Mouse (Mus musculus): ENCODE data around the gene Spata45. TPM values are rescaled to one million over a fixed set of nuclear protein-coding genes. Genes with fewer than 3 reads are reported as not detected.

Gene Spata45
- polyA plus RNA-seq (2016; fragmentation: Nextera tagmentation; extraction: Ambion mirVana) = not detected in 2 replicates

DNA sequence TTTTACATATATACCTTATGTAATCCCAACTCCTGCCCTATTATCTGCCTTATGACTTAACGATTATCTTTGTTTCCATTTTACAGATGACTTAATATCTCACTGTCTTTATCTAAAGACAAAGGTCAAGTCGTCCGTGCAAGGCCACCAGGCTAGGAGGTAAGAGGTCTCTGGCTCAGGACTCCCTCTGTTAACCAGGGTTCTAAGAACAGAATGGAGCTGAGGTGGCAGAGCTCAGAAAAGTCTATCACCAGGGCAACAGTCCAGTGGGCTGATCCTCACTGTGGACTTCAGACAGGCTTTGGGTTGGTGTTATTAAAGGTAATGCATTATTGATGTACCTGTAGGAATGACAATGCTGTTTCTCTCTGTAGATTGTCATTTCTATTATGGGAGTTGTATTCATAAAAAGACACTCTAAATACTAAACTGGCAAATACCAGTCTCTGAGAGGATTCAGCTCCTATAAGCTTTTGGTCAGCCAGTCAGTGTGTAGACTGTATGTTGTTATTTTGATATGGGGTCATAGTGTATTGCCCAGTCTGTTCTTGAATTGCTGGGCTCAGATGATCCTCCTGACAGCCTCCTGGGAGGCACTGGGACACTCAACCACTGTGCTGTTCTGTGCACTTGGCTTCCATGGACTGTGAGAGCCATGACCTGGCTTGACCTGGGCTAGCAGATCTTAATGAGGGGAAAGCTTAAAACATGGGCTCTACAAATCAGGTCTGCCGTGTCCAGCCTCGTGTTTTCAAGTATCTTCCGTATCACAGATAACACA is at the start of gene Spata45:
TSS of gene Spata45 (plus strand) at position 86 of the 781 bp plus-strand sequence.
- H3K27ac ChIP-seq = no peak within 1 kb of the TSS
- no peaks in the 10 kb centered on the region for H3K4me1 ChIP-seq
- no peaks in the 10 kb centered on the region for H3K9me3 ChIP-seq (replicated peaks)
- WGBS = 89% methylated on average over 6 of the region's 6 CpGs
- DNase-seq (ENCODE audit: low spot score) = no peak
- H3K36me3 ChIP-seq = no peaks in the 10 kb centered on the region
- H3K27me3 ChIP-seq (ENCODE audit: low read depth, poor library complexity, severe bottlenecking) = no peaks in the 10 kb centered on the region
- H3K4me3 ChIP-seq = no peak within 1 kb of the TSS

DNA sequence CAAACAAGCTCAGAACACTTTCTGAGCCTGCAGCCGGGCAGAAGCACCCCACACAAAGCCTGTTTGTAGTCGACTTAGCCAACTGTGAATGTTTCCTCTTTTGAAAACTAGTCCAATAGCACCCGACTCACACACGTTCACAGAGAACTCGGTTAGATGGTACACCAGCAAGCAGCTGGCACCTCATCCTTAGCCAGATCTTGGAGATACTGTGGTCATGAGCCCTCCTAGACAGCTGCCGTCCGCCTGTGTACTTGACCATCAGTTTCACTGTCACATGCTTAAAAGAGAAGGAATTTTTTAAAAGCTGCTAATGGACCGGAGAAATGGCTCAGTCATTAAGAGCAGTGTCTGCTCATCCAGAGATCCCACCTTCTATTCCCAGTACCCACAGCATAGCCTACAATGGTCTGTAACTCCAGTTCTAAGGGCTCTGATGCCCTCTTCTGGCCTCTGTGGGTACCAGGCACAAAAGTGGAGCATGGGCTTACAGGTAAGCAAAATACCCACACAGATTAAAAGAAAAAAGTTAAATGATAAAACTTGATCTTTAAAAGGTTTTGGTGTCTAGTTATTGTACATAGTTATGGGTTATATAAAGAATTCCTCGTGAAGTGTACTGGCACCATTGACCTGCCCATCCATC is 46.9 kb upstream of the Spata45 start:
- WGBS = 86% methylated on average over 9 of the region's 9 CpGs
- Histone ChIP-seq H3K27me3 (ENCODE audit: low read depth, poor library complexity, severe bottlenecking) (no peaks in the 10 kb centered on the region), H3K4me1 (no peaks in the 10 kb centered on the region)

DNA sequence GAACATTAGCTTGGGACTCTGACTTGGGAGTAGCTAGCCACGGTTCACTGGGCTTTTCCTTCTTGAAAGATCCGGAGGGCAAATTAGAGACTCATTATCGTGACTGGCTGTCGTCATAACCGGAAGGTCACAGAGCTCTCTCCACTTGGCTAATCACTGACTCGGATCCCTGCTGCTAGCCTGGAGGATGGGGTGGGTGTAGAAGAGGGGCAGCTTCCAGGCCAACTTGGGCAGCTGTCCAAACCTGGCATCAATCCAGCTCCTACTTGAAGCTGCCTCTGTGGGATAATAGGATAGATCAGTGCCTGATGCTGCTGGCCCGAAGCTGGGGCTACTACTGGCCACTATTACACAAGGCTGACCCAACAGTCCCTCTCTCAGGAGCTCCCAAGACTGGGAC is 40.9 kb upstream of the Spata45 start:
- no peak for DNase-seq (ENCODE audit: low spot score)
- H3K36me3 ChIP-seq = no peaks in the 10 kb centered on the region
- 85% methylated on average over 7 of the region's 7 CpGs for WGBS
- no peaks in the 10 kb centered on the region for H3K4me1 ChIP-seq
- no peaks in the 10 kb centered on the region for H3K9me3 ChIP-seq (replicated peaks)
- no peaks in the 10 kb centered on the region for H3K27me3 ChIP-seq (ENCODE audit: low read depth, poor library complexity, severe bottlenecking)
- H3K4me3 ChIP-seq = no peak overlapping the region
- no peak overlapping the region for H3K27ac ChIP-seq

More for the DNA sequence above, 46.9 kb upstream of the Spata45 start:
- no peak overlapping the region for H3K27ac ChIP-seq
- DNase-seq (ENCODE audit: low spot score) = no peak
- H3K4me3 ChIP-seq = no peak overlapping the region
- no peaks in the 10 kb centered on the region for H3K36me3 ChIP-seq
- H3K9me3 ChIP-seq (replicated peaks) = no peaks in the 10 kb centered on the region

DNA sequence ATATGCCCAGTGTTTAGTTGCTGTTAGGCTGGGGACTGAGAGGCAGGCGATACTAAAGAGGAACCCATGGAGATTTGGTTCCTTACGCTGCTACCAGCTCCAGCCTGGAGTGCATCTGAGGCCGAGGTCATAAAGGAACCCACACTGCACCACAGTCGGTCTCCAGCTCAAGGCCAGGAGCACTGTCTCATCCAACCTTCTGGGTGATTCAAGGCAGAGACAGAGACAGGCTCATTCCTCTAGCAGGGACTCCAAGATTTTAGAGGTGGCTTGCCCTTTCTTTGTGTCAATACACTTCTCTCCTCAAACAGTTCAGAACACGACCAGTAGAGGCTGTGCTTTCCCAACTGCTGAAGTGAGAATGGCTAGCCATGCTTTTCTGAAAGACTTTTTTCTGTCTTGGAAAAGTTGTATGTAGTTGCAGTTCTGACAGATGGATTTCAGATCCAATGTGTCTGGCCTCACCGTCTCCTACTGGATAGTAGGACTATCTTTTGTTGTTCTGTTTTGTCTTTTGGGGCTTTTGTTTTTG is 40.0 kb upstream of the Spata45 start:
- Histone ChIP-seq H3K27me3 (ENCODE audit: low read depth, poor library complexity, severe bottlenecking) (no peaks in the 10 kb centered on the region), H3K36me3 (no peaks in the 10 kb centered on the region), H3K9me3 (replicated peaks) (no peaks in the 10 kb centered on the region), H3K4me3 (no peak overlapping the region), H3K27ac (no peak overlapping the region), H3K4me1 (no peaks in the 10 kb centered on the region)
- DNase-seq (ENCODE audit: low spot score) = no peak
- 78% methylated on average over 6 of the region's 6 CpGs for WGBS

GRCm38 (mm10) chr1:190998027-190998426 is 38.4 kb upstream of the Spata45 start:
- H3K27me3 ChIP-seq (ENCODE audit: low read depth, poor library complexity, severe bottlenecking) = no peaks in the 10 kb centered on the region
- no peak overlapping the region for H3K27ac ChIP-seq
- WGBS = 92% methylated on average over 1 of the region's 1 CpGs
- H3K36me3 ChIP-seq = no peaks in the 10 kb centered on the region
- no peaks in the 10 kb centered on the region for H3K4me1 ChIP-seq
- no peak for DNase-seq (ENCODE audit: low spot score)
- H3K9me3 ChIP-seq (replicated peaks) = no peaks in the 10 kb centered on the region
- no peak overlapping the region for H3K4me3 ChIP-seq

DNA sequence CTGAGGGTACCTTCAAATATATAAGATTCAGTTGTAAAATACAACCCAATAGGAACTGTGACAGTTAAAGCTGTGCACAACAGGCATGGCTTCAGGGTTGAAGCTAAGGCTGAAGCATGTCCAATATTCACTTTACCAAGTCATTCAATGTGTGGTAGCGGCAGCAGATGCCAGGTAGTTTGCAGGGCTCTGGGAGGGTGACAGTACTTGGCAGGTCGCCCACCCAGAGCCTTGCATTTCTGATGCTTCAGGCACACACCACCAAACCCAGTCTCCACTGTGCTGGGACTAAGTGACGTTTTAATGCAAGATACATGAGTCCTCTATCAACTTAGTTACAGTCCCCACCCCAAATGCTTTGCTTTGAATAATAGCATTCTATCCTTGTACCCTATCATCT is 35.8 kb upstream of the Spata45 start:
- 86% methylated on average over 3 of the region's 3 CpGs for WGBS
- Histone ChIP-seq H3K4me3 (no peak overlapping the region), H3K27ac (no peak overlapping the region), H3K9me3 (replicated peaks) (no peaks in the 10 kb centered on the region), H3K36me3 (peaks cover 13% of the 10 kb centered on the region), H3K27me3 (ENCODE audit: low read depth, poor library complexity, severe bottlenecking) (no peaks in the 10 kb centered on the region), H3K4me1 (no peaks in the 10 kb centered on the region)
- no peak for DNase-seq (ENCODE audit: low spot score)

DNA sequence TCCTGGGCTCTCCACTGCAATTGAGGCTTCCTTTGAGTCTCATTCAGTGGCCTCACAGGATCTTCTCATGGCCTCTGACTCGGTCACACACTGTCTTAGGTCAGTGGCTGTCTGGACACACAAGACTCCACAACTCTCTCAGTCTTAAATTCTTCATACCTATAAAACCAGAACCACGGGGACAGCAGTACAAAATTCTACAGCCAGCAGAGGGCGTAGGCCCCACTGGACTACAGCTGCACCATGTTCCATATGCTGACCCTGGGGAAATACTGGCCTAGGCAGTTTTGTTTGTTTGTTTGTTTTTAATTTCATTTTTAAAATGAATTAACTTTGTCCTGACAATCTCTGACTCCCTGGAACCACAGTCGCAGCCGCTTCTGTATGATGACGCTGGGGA is 34.2 kb upstream of the Spata45 start:
- Histone ChIP-seq H3K4me3 (no peak overlapping the region), H3K27me3 (ENCODE audit: low read depth, poor library complexity, severe bottlenecking) (no peaks in the 10 kb centered on the region), H3K27ac (no peak overlapping the region), H3K36me3 (peaks cover 16% of the 10 kb centered on the region), H3K9me3 (replicated peaks) (no peaks in the 10 kb centered on the region), H3K4me1 (no peaks in the 10 kb centered on the region)
- WGBS = 70% methylated on average over 6 of the region's 6 CpGs
- DNase-seq (ENCODE audit: low spot score) = no peak

GRCm38 (mm10) chr1:191008707-191009106 is 27.7 kb upstream of the Spata45 start:
- H3K36me3 ChIP-seq = peaks cover 74% of the 10 kb centered on the region
- WGBS = 98% methylated on average over 5 of the region's 5 CpGs

GRCm38 (mm10) chr1:191014271-191014670 is 22.2 kb upstream of the Spata45 start:
- Histone ChIP-seq H3K36me3 (peaks cover 64% of the 10 kb centered on the region), H3K4me3 (no peak overlapping the region), H3K9me3 (replicated peaks) (no peaks in the 10 kb centered on the region), H3K27ac (no peak overlapping the region), H3K27me3 (ENCODE audit: low read depth, poor library complexity, severe bottlenecking) (no peaks in the 10 kb centered on the region), H3K4me1 (no peaks in the 10 kb centered on the region)
- DNase-seq (ENCODE audit: low spot score) = no peak
- 94% methylated on average over 3 of the region's 3 CpGs for WGBS

More at GRCm38 (mm10) chr1:191008707-191009106, 27.7 kb upstream of the Spata45 start:
- no peaks in the 10 kb centered on the region for H3K4me1 ChIP-seq
- H3K27me3 ChIP-seq (ENCODE audit: low read depth, poor library complexity, severe bottlenecking) = no peaks in the 10 kb centered on the region
- no peak overlapping the region for H3K4me3 ChIP-seq
- H3K9me3 ChIP-seq (replicated peaks) = no peaks in the 10 kb centered on the region
- no peak for DNase-seq (ENCODE audit: low spot score)
- no peak overlapping the region for H3K27ac ChIP-seq

DNA sequence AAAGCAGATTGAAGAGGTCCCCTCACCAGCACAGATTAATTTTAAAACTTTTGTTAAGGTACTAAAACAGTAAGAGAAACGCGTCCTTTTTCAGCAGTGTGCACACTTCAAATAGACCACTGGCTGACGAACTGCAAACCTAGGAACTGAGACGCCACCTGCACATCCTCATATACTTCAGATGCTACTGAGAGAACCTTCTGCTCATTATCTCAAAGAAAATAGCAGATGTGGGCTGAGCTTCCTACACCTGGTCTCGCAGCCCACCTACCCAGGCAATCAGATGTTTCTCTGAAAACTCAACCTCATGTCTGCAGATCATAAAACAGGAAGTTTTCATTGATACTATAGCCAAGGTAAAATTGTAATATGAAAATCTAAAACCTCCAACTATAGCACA is 16.6 kb upstream of the Spata45 start:
- Histone ChIP-seq H3K27me3 (ENCODE audit: low read depth, poor library complexity, severe bottlenecking) (no peaks in the 10 kb centered on the region), H3K36me3 (peaks cover 35% of the 10 kb centered on the region), H3K4me1 (peaks cover 5% of the 10 kb centered on the region), H3K4me3 (no peak overlapping the region), H3K9me3 (replicated peaks) (no peaks in the 10 kb centered on the region), H3K27ac (no peak overlapping the region)
- DNase-seq (ENCODE audit: low spot score) = no peak
- 97% methylated on average over 5 of the region's 5 CpGs for WGBS

DNA sequence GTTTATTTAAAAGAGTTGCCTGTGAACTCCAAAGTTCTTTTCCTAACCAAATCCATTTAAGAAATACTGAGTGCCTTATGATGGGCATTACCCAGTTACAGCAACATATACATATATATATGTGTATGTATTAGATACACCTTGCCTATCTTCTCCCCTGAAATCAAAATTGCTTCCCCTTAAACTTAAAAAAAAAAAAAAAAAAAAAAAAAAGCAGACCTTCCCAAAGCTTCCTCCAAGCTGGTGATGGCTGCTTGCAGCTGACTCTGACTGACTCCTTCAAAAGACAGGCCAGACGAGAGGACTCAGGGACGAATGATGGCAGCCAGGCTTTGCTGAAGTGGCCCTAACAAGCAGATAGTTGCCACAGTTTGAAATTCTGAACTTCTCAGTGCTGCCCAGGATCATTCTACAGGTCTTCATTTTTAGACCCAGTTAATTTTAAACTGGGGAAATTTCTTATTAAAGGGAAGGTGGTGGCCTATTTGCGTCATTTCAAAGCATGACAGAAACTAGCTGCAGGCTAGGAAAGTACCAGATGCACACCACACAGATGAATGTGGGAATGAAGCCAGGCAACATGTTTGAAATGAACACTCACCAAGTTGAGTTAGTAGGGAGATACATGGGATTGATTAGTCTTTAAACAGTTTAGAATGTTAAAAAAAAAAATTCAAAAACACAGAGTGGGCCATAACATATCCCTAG is 16.1 kb upstream of the Spata45 start:
- WGBS = 92% methylated on average over 3 of the region's 3 CpGs
- Histone ChIP-seq H3K27ac (no peak overlapping the region), H3K4me1 (peaks cover 10% of the 10 kb centered on the region), H3K9me3 (replicated peaks) (no peaks in the 10 kb centered on the region), H3K27me3 (ENCODE audit: low read depth, poor library complexity, severe bottlenecking) (no peaks in the 10 kb centered on the region), H3K4me3 (no peak overlapping the region), H3K36me3 (peaks cover 30% of the 10 kb centered on the region)
- no peak for DNase-seq (ENCODE audit: low spot score)

DNA sequence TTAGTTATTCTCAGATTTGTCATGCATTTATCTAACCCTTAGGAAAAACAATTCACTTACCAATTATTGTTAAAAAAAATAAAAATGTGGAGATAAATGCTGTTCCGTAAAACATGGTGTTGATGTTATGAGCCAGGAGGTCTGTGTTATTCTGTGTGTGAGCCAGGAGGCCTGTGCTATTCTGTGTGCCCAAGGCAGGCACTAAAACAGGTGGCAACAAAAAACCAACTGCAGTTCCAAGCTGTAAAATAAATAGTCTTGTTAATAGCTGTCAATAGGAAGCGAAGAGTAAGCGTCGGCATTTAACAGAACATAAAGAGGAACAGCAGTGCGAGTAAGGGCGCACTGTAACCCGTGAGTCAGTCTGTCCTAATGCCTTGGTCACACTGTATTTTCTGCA is 15.4 kb upstream of the Spata45 start:
- no peak for DNase-seq (ENCODE audit: low spot score)
- 85% methylated on average over 7 of the region's 7 CpGs for WGBS
- no peak overlapping the region for H3K27ac ChIP-seq

GRCm38 (mm10) chr1:191023140-191023539 is 13.3 kb upstream of the Spata45 start:
- Histone ChIP-seq H3K27me3 (ENCODE audit: low read depth, poor library complexity, severe bottlenecking) (no peaks in the 10 kb centered on the region), H3K27ac (no peak overlapping the region), H3K4me3 (no peak overlapping the region), H3K36me3 (peaks cover 25% of the 10 kb centered on the region), H3K9me3 (replicated peaks) (no peaks in the 10 kb centered on the region), H3K4me1 (peaks cover 25% of the 10 kb centered on the region)
- 92% methylated on average over 2 of the region's 2 CpGs for WGBS
- DNase-seq (ENCODE audit: low spot score) = no peak

More for the DNA sequence above, 15.4 kb upstream of the Spata45 start:
- Histone ChIP-seq H3K36me3 (peaks cover 29% of the 10 kb centered on the region), H3K27me3 (ENCODE audit: low read depth, poor library complexity, severe bottlenecking) (no peaks in the 10 kb centered on the region), H3K4me1 (peaks cover 14% of the 10 kb centered on the region), H3K4me3 (no peak overlapping the region), H3K9me3 (replicated peaks) (no peaks in the 10 kb centered on the region)

Measured in limb, embryonic 10.5 days (tissue).